Mouse (Mus musculus): ENCODE measurements around the gene Cnn2.

DNA sequence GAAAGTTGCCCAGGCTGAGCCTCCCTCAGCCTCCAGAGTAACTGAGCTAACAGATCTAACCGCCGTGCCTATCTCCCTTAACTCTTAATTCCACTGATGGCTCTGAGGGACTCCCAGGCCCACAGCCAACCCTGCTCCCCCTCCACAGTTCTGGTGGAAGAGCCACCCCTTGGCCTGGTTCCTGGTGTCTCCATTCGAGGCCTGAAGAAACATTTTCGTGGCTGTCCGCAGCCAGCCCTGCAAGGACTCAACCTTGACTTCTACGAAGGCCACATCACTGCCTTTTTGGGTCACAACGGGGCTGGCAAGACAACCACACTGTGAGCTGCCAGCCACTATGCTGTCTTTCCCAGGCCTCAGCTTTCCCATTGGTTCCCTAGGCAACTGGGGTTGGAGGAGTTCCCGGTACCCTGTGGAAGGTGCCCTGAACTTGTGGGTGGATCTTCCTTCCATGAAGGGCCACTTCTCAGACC, 15.9 kb downstream of the Cnn2 start:
- TF ChIP-seq CTCF (IDR thresholded peaks at IDR 0.05; ENCODE audit: control insufficient read depth, insufficient read depth, insufficient replicate concordance, low read depth, low read length): no peak
- TF ChIP-seq POLR2A (IDR thresholded peaks at IDR 0.05; ENCODE audit: control insufficient read depth, low read depth, low read length): no peak

All from testis, adult 2 months (tissue).